Mouse (Mus musculus): ENCODE results near the gene Tsn.

- TF ChIP-seq POLR2A (IDR thresholded peaks at IDR 0.05; ENCODE audit: borderline replicate concordance, low read depth, low read length) = no peak
- TF ChIP-seq CTCF (IDR thresholded peaks at IDR 0.05; ENCODE audit: low read depth, low read length) = no peak
These were observed 38.4 kb upstream of the Tsn start for GRCm38 (mm10) chr1:118349922-118350321.
